Mouse (Mus musculus): ENCODE data around the gene Gm28047.

Gm28047 gene

GRCm38 (mm10) chr15:102499851-102500250 lies 125.0 kb downstream of the Gm28047 start:
- DNase-seq (ENCODE audit: low spot score): no peak

DNA sequence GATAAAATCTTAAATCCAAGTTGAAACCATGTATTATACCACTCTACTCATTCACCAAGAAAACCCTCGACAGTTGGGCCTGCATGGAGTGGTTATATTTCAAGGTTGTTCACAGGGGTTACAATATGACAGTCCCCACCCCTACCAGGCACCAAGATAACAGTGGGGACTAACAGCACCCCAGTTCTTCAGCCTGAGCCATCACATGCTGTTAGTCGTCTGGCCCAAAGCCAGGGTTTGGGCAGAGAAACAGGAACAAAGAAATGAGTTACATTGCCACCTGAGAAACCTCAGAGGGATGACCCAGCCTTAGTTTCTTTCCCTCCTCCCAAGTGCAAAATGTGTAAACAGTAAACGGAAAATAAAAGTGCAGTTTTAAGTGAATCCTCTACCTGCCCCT lies 125.5 kb downstream of the Gm28047 start:
- DNase-seq (ENCODE audit: low spot score): no peak

DNA sequence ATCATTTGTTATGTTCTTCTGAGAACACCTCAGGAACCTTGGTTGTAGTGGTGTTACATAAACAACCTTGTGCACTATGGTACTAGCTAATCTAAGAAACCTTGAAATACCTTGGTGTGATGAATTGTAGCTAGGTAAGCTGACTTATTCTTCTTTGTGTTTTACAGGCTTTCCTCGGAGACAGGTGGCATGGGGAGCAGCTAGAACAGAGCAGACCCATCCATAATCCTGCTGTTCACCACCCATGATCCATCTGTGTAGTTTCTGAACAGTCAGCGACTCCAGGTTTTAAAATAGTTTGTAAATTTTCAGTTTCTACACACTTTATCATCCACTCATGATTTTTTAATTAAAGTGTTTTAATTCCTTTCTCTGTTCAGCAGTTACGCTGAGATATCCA lies 126.5 kb downstream of the Gm28047 start:
- DNase-seq (ENCODE audit: low spot score): no peak

DNA sequence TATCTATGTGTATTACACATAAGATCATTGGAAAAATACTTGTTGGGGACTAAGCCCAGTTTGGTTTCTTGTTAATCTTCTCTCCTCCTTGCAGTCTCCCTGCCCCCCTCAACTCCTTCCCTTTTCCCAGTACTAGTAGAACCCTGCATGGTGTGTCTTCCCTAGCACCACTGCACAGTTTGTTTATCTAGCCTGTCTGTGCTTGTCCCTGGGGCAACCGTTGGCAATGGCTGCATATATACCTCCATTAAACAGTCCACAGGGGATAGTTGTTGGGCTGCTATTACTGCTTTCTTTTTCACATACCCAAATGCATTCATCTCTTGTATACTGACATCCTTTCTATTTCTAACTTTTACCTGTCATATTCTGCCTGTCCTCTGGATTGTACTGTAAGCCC lies 137.2 kb downstream of the Gm28047 start:
- DNase-seq (ENCODE audit: low spot score): no peak

- DNase-seq (ENCODE audit: low spot score): no peak
Measured at GRCm38 (mm10) chr15:102485853-102486252, 139.0 kb downstream of the Gm28047 start.

GRCm38 (mm10) chr15:102483136-102483535 lies 141.7 kb downstream of the Gm28047 start:
- DNase-seq (ENCODE audit: low spot score): no peak

DNA sequence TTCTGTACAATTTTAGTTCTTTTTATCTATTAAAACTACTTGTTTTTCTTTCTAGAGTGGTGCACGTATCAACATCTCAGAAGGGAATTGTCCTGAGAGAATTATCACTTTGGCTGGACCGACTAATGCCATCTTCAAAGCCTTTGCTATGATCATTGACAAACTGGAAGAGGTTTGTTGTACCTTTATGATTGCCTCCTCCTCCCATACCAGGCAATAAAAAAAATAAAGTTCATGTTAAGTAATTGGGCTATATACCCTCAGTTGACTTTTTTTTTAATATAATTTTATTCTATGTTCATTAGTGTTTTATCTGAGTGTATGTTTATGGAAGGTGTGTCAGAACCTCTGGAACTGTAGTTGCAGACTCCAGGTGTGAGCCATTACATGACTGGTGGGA lies 150.3 kb downstream of the Gm28047 start:
- DNase-seq (ENCODE audit: low spot score): no peak

Measured in embryo, embryonic 10 days (tissue).